Mouse (Mus musculus) lung, embryonic 15.5 days (tissue): Measurements from ENCODE around the gene Cdc42ep2. TPM values are rescaled to one million over a fixed set of nuclear protein-coding genes. Genes with fewer than 3 reads are reported as not detected.
A peak's percentile ranks its signal among the peaks of the same experiment; 100 is the strongest.

Source experiments
- ATAC-seq: fragments of 200-750 bp; cut with Nextera tagmentation; 2 replicates; pipeline ENCODE4 v1.8.0; 2017; ENCODE audit warnings: moderate number of reproducible peaks, borderline replicate concordance; ENCODE audit not compliant: low FRiP score, low TSS enrichment; ENCODE audit errors: extremely low read depth
- H3K27ac ChIP-seq: fragments of 300-500 bp; sonication (generic); 2 replicates; pipeline ENCODE4 v1.5.1; 2015; ENCODE audit warnings: moderate library complexity, mild to moderate bottlenecking, inconsistent platforms
- H3K27me3 ChIP-seq: fragments of 300-500 bp; sonication (generic); 2 replicates; pipeline ENCODE4 v1.6.1; 2015; ENCODE audit warnings: inconsistent platforms
- H3K36me3 ChIP-seq: fragments of 300-500 bp; sonication (generic); 2 replicates; pipeline ENCODE4 v1.6.1; 2015; ENCODE audit warnings: inconsistent platforms
- H3K4me1 ChIP-seq: fragments of 300-500 bp; sonication (generic); 2 replicates; pipeline ENCODE4 v1.6.1; 2015; ENCODE audit warnings: inconsistent platforms
- H3K4me2 ChIP-seq: fragments of 300-500 bp; sonication (generic); 2 replicates; pipeline ENCODE4 v1.6.1; 2015; ENCODE audit warnings: inconsistent platforms, mild to moderate bottlenecking, moderate library complexity
- H3K4me3 ChIP-seq: fragments of 300-500 bp; sonication (generic); 2 replicates; pipeline ENCODE4 v1.5.1; 2015; ENCODE audit warnings: mild to moderate bottlenecking, inconsistent platforms
- H3K9ac ChIP-seq: fragments of 300-500 bp; sonication (generic); 2 replicates; pipeline ENCODE4 v1.6.1; 2015; ENCODE audit warnings: inconsistent platforms
- H3K9me3 ChIP-seq: fragments of 300-500 bp; sonication (generic); 2 replicates; pipeline ENCODE4 v1.6.1; 2016; ENCODE audit warnings: inconsistent platforms
- WGBS: fragments of 180-500 bp; shearing (Covaris S2); methylation state at CpG from one replicate; pipeline ENCODE4 v1.1.7; 2015; 5-methylcytosine and 5-hydroxymethylcytosine counted together
- polyA plus RNA-seq: library from polyadenylated mRNA; unstranded; fragments of >200 nt; fragmentation: Nextera tagmentation; extraction: Ambion mirVana; gene quantifications from 2 replicates; pipeline ENCODE4 v1.2.1, GENCODE M21; 2015

Gene Cdc42ep2
- polyA plus RNA-seq, 1 experiment from 2014 or later, result 14.1 TPM

DNA sequence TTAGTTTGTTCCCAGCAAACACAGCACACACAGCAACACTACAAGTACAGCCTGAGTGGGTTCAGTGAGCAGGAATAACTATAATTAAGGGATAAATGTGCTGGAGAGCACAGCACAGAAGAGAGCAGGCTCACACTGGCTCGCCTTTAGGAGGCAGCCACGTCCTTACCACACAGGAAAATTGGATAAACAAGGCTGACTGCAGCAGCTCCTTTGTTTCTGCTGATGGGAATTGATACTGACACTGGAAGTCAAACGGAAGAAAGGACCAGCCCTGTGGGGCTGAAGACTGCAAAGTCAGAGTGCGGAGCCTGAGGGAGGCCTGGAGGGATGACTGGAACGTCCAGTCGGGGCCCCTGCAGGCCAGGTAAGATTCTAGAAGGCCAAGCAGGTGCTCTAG is 14.4 kb downstream of the Cdc42ep2 start:
- Histone ChIP-seq H3K4me3 (peak overlapping the region; percentile 13; the same call in 1 of the 2 replicates), H3K9me3 (no peaks in the 10 kb centered on the region), H3K36me3 (peaks cover 27% of the 10 kb centered on the region), H3K4me2 (peak overlapping the region; percentile 64), H3K9ac (peak overlapping the region; percentile 14), H3K27me3 (no peaks in the 10 kb centered on the region), H3K4me1 (peaks cover 28% of the 10 kb centered on the region), H3K27ac (no peak overlapping the region)
- WGBS, result 49% methylated on average over 6 of the region's 6 CpGs
- no peak for ATAC-seq

DNA sequence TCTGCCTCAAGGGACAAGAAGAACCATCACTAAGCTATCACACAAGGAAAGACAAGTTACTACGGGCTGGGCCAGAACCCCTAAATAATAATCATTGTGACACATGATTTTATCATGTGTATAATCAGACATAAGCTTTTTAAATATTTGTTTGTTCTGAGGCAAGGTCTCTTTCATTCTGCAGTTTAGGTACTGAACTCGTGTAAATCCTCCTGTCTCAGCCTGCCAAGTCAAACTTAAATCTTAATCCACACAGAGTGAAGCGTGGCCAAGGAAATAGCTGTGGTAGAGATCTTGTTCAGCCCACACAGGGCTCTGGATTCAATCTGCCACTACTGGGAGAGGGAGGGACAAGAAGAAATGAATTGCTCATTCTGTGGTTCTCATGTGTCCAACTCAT is 17.3 kb downstream of the Cdc42ep2 start:
- no peak overlapping the region for H3K4me3 ChIP-seq
- ATAC-seq, result no peak
- H3K4me2 ChIP-seq, result no peak overlapping the region
- no peak overlapping the region for H3K9ac ChIP-seq
- H3K4me1 ChIP-seq, result peaks cover 20% of the 10 kb centered on the region
- H3K36me3 ChIP-seq, result peaks cover 52% of the 10 kb centered on the region
- H3K27ac ChIP-seq, result no peak overlapping the region
- WGBS, result 83% methylated on average over 3 of the region's 3 CpGs
- no peaks in the 10 kb centered on the region for H3K9me3 ChIP-seq
- H3K27me3 ChIP-seq, result no peaks in the 10 kb centered on the region

DNA sequence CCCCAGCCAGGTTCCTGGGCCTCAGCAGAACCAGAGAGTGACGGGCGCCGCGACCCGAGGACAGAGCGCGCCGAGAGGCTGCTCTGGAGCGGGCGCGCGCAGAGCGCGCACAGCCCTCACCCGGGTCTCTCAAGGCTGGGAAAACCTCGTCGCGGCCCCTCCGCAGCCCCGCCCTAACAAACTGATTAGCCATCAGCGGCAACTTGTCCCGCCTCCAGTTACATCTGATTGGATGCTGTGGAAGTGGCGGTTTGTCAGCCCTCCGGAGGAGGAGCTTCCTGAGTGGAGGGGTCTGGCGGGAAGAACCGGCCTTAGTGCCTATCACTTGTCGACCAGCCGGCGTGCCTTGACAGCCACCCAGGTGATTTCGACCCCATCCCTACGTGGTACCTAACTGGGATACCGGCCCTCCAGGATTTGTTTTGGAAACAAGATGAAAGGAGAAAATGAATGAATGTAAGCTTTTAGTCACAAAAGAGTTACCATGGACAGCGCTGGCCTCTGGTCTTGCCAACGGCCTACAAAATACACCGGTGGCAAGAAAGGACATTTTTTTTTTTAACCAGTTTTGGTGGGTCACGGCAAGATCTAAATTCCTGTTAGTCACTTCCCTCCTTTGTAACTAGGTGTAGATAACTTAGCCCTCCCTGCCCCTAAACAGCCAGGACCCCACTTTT is 30.5 kb downstream of the Cdc42ep2 start, which contains the start of gene Tigd3:
TSS of gene Tigd3 (minus strand) at position 148 of the 677 bp plus-strand sequence.
- H3K27ac ChIP-seq, result peak within 1 kb of the TSS; percentile 61
- H3K9ac ChIP-seq, result peak within 1 kb of the TSS; percentile 73
- no peaks in the 10 kb centered on the region for H3K9me3 ChIP-seq
- H3K4me2 ChIP-seq, result peak within 1 kb of the TSS; percentile 96
- H3K4me1 ChIP-seq, result peaks cover 22% of the 10 kb centered on the region
- ATAC-seq, result peak; percentile 96
- 2% methylated on average over 36 of the region's 36 CpGs for WGBS
- no peaks in the 10 kb centered on the region for H3K27me3 ChIP-seq
- H3K36me3 ChIP-seq, result peaks cover 32% of the 10 kb centered on the region
- peak within 1 kb of the TSS; percentile 62 for H3K4me3 ChIP-seq

DNA sequence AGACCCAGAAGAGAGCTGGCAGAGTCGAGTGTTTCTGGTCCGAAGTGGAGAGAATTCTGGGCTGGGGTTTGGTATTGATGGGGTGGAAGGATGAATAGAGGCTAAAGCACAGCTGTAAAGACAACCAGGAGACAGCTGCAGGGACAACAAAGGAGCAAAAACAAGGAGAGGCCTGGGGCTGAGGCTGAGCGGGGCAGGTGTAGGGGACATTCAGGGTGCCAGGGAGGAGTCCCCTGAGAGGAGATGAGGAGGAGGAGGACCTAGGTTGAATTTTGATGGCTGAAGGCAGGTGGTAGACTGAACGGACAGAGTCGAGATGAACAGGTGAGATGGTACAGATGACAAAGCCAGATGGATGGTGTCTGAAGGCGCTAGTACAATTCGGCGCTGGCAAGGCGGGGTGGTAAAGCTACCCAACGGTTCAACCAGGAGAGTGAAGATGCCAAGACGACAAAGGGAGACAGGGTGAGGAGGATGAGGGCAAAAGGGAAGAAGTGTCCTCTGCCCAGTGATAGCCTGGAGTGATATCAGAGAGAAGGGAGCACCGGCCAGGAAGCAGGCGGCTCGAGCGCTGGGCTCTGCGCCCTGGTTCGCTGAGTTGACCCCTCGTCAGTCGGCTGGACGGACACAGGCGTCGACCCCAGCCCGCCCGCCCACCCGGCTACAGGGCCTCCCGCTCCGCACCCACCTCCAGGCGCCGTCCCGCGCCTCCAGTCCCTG is 31.2 kb downstream of the Cdc42ep2 start:
- Histone ChIP-seq H3K9ac (peak overlapping the region; percentile 73), H3K4me2 (peak overlapping the region; percentile 96), H3K4me3 (peak overlapping the region; percentile 62), H3K4me1 (peaks cover 22% of the 10 kb centered on the region), H3K27ac (peak overlapping the region; percentile 61), H3K27me3 (no peaks in the 10 kb centered on the region), H3K9me3 (no peaks in the 10 kb centered on the region), H3K36me3 (peaks cover 27% of the 10 kb centered on the region)
- peak; percentile 12; the same call in 1 of the 2 replicates for ATAC-seq
- 6% methylated on average over 31 of the region's 31 CpGs for WGBS

DNA sequence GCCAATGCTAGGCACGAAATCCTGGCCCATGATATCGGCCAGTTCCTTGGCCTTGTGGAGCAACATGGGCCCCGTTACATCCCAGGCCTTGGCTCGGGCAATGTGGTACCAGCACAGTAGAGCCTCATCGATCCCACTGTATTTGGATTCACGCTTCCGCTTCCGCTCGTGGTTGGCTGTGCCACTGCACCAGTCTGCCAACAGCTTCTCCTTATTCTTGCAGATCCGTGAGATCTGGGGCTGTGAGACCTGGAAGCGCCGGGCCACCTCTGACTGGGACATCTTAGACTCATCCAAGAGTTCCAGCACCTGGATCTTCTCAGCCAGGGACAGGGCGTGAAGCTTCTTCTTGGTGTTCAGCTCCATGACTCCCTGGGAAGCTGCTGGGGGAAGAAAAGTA is 31.9 kb downstream of the Cdc42ep2 start:
- Histone ChIP-seq H3K27me3 (no peaks in the 10 kb centered on the region), H3K4me1 (peaks cover 22% of the 10 kb centered on the region), H3K4me3 (peak overlapping the region; percentile 62), H3K36me3 (peaks cover 24% of the 10 kb centered on the region), H3K27ac (no peak overlapping the region), H3K4me2 (peak overlapping the region; percentile 96), H3K9ac (no peak overlapping the region), H3K9me3 (no peaks in the 10 kb centered on the region)
- no peak for ATAC-seq
- 92% methylated on average over 13 of the region's 13 CpGs for WGBS

DNA sequence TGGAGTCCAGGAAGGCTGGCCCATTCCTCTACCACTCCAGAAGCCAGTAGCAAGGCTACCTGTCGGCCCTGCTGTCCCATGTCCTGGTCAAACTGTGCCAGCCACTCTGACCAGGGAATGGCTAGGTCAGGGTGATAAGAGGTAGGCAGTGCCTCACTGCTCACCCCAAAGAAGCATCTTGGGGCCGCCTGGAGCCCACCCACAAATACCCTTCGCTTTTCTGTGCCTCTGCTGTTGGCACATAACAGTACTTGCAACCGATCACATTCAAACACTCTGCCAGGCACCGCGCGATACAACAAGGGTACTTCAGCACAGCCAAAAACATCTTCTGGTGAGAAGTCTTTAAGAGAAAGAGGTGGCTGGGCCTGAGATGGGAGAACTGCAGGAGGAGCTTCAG is 32.4 kb downstream of the Cdc42ep2 start:
- no peak overlapping the region for H3K4me3 ChIP-seq
- no peak for ATAC-seq
- no peak overlapping the region for H3K9ac ChIP-seq
- WGBS, result 84% methylated on average over 7 of the region's 7 CpGs
- no peaks in the 10 kb centered on the region for H3K27me3 ChIP-seq
- no peak overlapping the region for H3K4me2 ChIP-seq
- H3K27ac ChIP-seq, result no peak overlapping the region
- no peaks in the 10 kb centered on the region for H3K9me3 ChIP-seq
- peaks cover 19% of the 10 kb centered on the region for H3K36me3 ChIP-seq
- peaks cover 22% of the 10 kb centered on the region for H3K4me1 ChIP-seq

DNA sequence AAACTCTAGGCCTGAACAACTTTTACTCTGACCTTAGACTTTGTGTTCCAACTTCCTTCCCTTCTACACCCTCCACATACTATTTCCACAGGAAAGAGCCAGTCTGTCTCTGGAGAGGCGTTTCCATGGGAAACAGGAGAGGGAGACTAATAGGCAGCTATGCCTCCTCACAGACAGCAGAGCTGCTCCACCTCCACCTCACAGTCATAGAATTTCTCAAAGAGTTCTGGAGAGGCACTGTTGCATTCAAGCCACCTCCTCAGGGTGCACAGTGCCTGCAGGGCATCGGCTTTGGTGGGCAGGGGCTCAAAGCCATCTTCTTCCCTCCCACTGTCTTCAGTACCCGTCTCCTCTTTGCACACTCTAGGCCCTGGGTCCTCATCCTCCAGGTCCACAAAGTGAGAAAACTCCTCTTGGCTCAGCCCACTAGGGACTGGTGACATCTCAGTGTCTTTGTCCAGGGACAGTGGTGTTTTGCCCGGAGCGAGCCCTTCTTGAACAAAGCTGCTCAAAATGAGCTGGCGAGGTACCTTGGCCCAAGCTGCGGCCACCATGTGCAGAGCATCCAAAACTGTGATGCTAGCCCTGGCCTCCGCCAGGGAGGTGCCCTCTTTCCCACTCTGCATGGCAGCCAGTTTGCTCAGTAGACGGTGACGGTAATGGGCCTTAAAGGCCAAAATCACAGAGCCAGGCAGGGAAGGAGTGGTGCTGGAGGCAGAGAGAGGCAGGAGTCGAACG is 32.9 kb downstream of the Cdc42ep2 start:
- no peak for ATAC-seq
- Histone ChIP-seq H3K4me2 (no peak overlapping the region), H3K27me3 (no peaks in the 10 kb centered on the region), H3K36me3 (peaks cover 15% of the 10 kb centered on the region), H3K9me3 (no peaks in the 10 kb centered on the region), H3K4me3 (no peak overlapping the region), H3K4me1 (peaks cover 22% of the 10 kb centered on the region), H3K9ac (no peak overlapping the region), H3K27ac (no peak overlapping the region)
- 87% methylated on average over 12 of the region's 12 CpGs for WGBS

DNA sequence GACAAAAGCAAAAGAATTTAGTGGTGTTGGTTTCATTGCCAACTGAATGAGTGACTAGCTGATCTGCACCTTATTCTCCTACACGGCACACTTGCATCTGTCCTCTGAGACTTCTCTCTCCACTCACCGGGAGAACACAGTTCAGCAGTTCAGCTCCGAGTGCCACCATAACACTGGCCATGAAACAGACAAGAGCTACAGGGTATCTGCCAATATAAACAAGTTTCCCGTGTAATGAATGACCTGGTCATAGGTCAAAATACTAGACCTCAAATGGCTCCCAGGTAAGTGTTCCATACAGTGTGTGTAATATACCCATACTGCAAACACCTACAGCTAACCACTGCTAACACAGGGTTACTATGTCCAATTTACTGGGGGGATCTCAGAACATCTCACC is 35.4 kb downstream of the Cdc42ep2 start:
- Histone ChIP-seq H3K4me3 (no peak overlapping the region), H3K27ac (no peak overlapping the region), H3K36me3 (no peaks in the 10 kb centered on the region), H3K27me3 (no peaks in the 10 kb centered on the region), H3K9ac (no peak overlapping the region), H3K4me2 (no peak overlapping the region), H3K4me1 (peaks cover 16% of the 10 kb centered on the region), H3K9me3 (no peaks in the 10 kb centered on the region)
- no peak for ATAC-seq
- WGBS, result 46% methylated on average over 4 of the region's 4 CpGs

DNA sequence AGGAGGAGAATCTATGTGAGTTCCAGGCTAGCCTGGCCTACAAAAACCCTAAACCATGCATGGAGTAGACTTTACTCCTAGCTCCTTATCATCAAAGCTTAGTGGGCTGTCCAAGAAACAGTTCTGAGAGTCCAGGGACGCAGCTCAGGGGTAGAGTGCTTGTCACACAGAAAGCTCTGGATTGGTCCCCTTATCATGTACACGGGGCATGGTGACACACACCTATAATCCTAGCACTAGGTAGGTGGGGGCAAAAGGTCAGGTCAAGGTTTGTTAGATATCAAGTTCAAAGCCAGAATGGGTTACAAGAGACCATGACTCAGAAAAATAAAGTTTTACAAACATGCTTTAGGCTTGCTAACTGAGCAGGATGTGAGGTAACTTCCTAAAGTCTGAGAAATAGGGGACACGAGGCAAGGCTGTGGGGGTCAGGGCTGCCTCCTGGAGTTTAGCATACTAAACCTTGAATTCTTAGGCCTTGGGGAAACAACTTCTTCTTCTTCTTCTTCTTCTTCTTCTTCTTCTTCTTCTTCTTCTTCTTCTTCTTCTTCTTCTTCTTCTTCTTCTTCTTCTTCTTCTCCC is 37.3 kb downstream of the Cdc42ep2 start:
- no peak for ATAC-seq
- Histone ChIP-seq H3K36me3 (no peaks in the 10 kb centered on the region), H3K4me2 (no peak overlapping the region), H3K9ac (no peak overlapping the region), H3K9me3 (no peaks in the 10 kb centered on the region), H3K27ac (no peak overlapping the region), H3K4me1 (0 out of 2 replicates have a peak, but pooled peaks cover 3% of the 10 kb centered on the region), H3K27me3 (no peaks in the 10 kb centered on the region), H3K4me3 (no peak overlapping the region)
- 60% methylated on average over 3 of the region's 3 CpGs for WGBS

DNA sequence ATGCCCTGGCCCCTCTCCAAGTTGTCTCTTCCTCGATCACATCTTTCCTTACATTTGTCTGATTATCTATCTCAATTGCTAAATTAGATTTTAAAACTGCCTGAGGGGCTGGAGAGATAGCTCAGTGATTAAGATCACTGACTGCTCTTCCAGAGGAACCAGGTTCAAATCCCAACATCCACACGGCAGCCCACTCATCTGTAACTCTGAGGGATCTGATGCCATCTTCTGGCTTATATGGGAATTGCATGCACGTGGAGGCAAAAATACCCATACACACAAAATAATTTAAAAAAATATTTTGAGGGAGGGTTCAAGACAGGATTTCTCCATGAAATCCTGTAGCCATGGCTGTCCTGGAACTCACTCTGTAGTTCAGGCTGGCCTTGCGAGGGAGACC is 38.8 kb downstream of the Cdc42ep2 start:
- Histone ChIP-seq H3K9me3 (no peaks in the 10 kb centered on the region), H3K27me3 (no peaks in the 10 kb centered on the region), H3K9ac (no peak overlapping the region), H3K36me3 (no peaks in the 10 kb centered on the region), H3K4me1 (no peaks in the 10 kb centered on the region), H3K27ac (no peak overlapping the region), H3K4me3 (no peak overlapping the region), H3K4me2 (no peak overlapping the region)
- no peak for ATAC-seq
- 60% methylated on average over 4 of the region's 4 CpGs for WGBS

DNA sequence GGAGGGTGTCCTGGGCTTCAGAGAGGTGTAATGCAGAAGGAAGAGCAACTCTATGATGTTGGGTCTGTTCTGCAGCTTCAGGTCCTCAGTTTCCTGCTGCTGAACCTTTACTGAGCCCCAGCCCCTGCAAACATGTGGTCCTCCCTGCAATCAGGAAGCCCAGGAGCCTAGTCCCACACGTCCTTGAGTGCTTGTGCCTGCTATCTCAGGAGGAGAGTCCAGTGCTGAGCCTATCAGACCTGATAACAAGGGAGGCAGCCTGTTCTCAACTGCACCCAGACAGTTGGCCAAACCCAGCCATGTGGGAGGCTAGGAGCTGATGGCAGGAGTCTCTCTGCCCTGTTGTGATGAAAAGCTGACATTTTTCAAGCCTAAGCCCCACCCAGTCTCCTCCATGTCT is 40.7 kb downstream of the Cdc42ep2 start:
- Histone ChIP-seq H3K4me3 (no peak overlapping the region), H3K4me1 (peaks cover under 1% of the 10 kb centered on the region; the same call in 1 of the 2 replicates), H3K9ac (peak overlapping the region; percentile 13; the same call in 1 of the 2 replicates), H3K27ac (no peak overlapping the region), H3K27me3 (no peaks in the 10 kb centered on the region), H3K36me3 (no peaks in the 10 kb centered on the region), H3K4me2 (no peak overlapping the region), H3K9me3 (no peaks in the 10 kb centered on the region)
- ATAC-seq, result no peak
- WGBS, result 18% methylated on average over 1 of the region's 1 CpGs
